Mouse (Mus musculus): ENCODE results near the gene Elmsan1. TPM values are rescaled to one million over a fixed set of nuclear protein-coding genes. Genes with fewer than 3 reads are reported as not detected.
"Not testable (repeated sequence)": the region's sequence is repeated elsewhere in the genome, so short reads cannot be mapped to it uniquely, and the experiment has no call there.

The Elmsan1 gene
- polyA plus RNA-seq, 1 experiment from 2014 or later, result 13.4 TPM

DNA sequence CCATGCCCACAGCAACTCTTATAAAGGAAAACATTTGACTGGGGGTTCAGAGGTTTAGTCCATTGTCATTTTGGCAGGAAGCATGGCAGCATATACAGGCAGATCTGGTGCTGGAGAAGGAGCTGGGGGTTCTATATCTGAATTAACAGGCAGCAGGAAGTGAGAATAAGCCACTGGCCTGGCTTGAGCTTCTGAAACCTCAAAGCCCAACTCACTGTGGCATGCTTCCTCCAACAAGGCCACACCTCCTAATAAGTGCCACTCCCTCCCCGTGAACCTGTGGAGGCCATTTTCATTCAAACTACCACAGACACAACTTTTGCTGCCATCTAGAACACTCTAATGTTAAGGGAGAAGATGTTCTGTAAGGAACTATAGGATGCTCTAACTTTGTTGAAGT lies 111.0 kb downstream of the Elmsan1 start:
- H3K27ac ChIP-seq (ENCODE audit: low read depth, low read length), result no peak overlapping the region
- H3K4me2 ChIP-seq, result no peak overlapping the region
- no peaks in the 10 kb centered on the region for H3K9me3 ChIP-seq (ENCODE audit: control insufficient read depth, low read length)
- H3K36me3 ChIP-seq (ENCODE audit: control insufficient read depth, insufficient read depth, low read length), result no peaks in the 10 kb centered on the region
- H3K4me1 ChIP-seq (replicated peaks; ENCODE audit: control insufficient read depth, insufficient read depth, low read length), result no peaks in the 10 kb centered on the region
- H3K4me3 ChIP-seq (ENCODE audit: low read depth, low read length), result no peak overlapping the region
- DNase-seq (ENCODE audit: low spot score) (no peak), ATAC-seq (replicated peaks; ENCODE audit: low FRiP score) (no peak)
- WGBS, result 59% methylated on average over 1 of the region's 1 CpGs
- no peak overlapping the region for H3K9ac ChIP-seq (ENCODE audit: low read depth, low read length)
- H3K27me3 ChIP-seq (replicated peaks; ENCODE audit: control insufficient read depth, insufficient read depth, low read length), result no peaks in the 10 kb centered on the region

- Histone ChIP-seq H3K4me1 (replicated peaks; ENCODE audit: control insufficient read depth, insufficient read depth, low read length) (no peaks in the 10 kb centered on the region), H3K27ac (ENCODE audit: low read depth, low read length) (no peak overlapping the region), H3K4me3 (ENCODE audit: low read depth, low read length) (no peak overlapping the region), H3K27me3 (replicated peaks; ENCODE audit: control insufficient read depth, insufficient read depth, low read length) (no peaks in the 10 kb centered on the region), H3K9me3 (ENCODE audit: control insufficient read depth, low read length) (no peaks in the 10 kb centered on the region), H3K4me2 (no peak overlapping the region), H3K9ac (ENCODE audit: low read depth, low read length) (no peak overlapping the region), H3K36me3 (ENCODE audit: control insufficient read depth, insufficient read depth, low read length) (no peaks in the 10 kb centered on the region)
- DNase-seq (ENCODE audit: low spot score) (no peak), ATAC-seq (replicated peaks; ENCODE audit: low FRiP score) (no peak)
- 74% methylated on average over 3 of the region's 3 CpGs for WGBS
These were observed 111.7 kb downstream of the Elmsan1 start for GRCm38 (mm10) chr12:84107012-84107411.

- 41% methylated on average over 2 of the region's 2 CpGs for WGBS
These were observed 117.2 kb downstream of the Elmsan1 start for GRCm38 (mm10) chr12:84101493-84101845.

DNA sequence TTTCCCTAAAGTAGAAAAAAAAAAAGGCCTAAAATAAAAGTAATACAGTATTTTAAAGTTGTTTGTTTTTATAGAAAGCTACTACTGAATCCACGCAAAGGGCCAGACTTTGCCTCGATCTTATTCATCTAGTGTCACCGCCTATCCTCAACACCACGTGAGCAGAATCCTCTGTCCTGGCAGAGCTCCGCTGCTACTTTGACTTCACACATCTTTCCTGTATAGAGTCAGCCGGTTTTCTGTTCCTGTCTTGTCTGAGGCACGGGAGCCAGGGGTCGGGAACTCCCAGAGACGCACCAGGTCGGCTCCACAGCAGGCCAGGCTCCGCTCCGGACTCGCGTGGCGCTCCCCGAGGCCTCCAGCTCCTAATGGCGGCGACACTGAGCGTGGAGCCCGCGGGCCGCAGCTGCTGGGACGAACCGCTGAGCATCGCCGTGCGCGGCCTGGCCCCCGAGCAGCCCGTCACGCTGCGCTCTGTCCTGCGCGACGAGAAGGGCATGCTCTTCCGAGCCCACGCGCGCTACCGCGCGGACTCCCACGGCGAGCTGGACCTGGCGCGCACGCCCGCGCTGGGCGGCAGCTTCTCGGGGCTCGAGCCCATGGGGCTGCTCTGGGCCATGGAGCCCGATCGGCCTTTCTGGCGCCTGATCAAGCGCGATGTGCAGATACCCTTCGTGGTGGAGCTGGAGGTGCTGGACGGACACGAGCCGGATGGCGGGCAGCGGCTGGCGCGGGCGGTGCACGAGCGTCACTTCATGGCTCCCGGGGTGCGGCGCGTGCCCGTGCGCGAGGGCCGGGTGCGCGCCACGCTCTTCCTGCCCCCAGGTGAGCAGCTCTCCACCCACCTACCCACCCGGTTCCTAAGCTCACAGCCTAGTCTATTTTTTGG lies 117.8 kb downstream of the Elmsan1 start, which contains the start of gene Acot6:
TSS of gene Acot6 (plus strand) at position 51 of the 889 bp plus-strand sequence.
- H3K4me1 ChIP-seq (replicated peaks; ENCODE audit: control insufficient read depth, insufficient read depth, low read length); H3K27me3 ChIP-seq (replicated peaks; ENCODE audit: control insufficient read depth, insufficient read depth, low read length); H3K9me3 ChIP-seq (ENCODE audit: control insufficient read depth, low read length); H3K36me3 ChIP-seq (ENCODE audit: control insufficient read depth, insufficient read depth, low read length); H3K27ac ChIP-seq (ENCODE audit: low read depth, low read length): not testable (repeated sequence)
- peak within 1 kb of the TSS; percentile 91 for H3K4me2 ChIP-seq
- peak within 1 kb of the TSS; percentile 59 for H3K4me3 ChIP-seq (ENCODE audit: low read depth, low read length)
- WGBS, result under 1% methylated on average over 76 of the region's 80 CpGs
- peak; percentile 57 for ATAC-seq (replicated peaks; ENCODE audit: low FRiP score)
- peak; percentile 57 for DNase-seq (ENCODE audit: low spot score)
- peak within 1 kb of the TSS; percentile 72 for H3K9ac ChIP-seq (ENCODE audit: low read depth, low read length)

More at GRCm38 (mm10) chr12:84101493-84101845, 117.2 kb downstream of the Elmsan1 start:
- no peaks in the 10 kb centered on the region for H3K9me3 ChIP-seq (ENCODE audit: control insufficient read depth, low read length)
- H3K9ac ChIP-seq (ENCODE audit: low read depth, low read length), result peak overlapping the region; percentile 72
- H3K36me3 ChIP-seq (ENCODE audit: control insufficient read depth, insufficient read depth, low read length), result no peaks in the 10 kb centered on the region
- H3K27me3 ChIP-seq (replicated peaks; ENCODE audit: control insufficient read depth, insufficient read depth, low read length), result no peaks in the 10 kb centered on the region
- peak overlapping the region; percentile 91 for H3K4me2 ChIP-seq
- H3K27ac ChIP-seq (ENCODE audit: low read depth, low read length), result no peak overlapping the region
- no peak for DNase-seq (ENCODE audit: low spot score)
- no peak for ATAC-seq (replicated peaks; ENCODE audit: low FRiP score)
- 0 out of 2 replicates have a peak, but pooled peaks cover 2% of the 10 kb centered on the region for H3K4me1 ChIP-seq (replicated peaks; ENCODE audit: control insufficient read depth, insufficient read depth, low read length)
- peak overlapping the region; percentile 59 for H3K4me3 ChIP-seq (ENCODE audit: low read depth, low read length)

DNA sequence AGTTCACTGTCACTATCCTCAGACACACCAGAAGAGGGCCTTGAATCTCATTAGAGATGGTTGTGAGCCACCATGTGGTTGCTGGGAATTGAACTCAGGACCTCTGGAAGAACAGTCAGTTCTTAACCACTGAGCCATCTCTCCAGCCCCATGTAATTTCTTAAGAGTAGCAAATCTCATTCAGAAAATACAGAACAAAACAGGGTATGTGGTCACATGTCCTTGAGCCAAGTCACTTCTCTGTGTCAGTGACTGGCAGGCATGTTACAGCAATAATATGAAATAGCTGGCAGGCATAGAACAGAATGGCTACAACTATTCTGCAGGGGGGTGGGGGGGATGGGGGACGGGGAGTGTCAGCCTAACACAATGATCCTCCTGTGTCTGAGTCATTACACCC lies 118.6 kb downstream of the Elmsan1 start:
- WGBS, result 73% methylated on average over 1 of the region's 1 CpGs
- no peaks in the 10 kb centered on the region for H3K27me3 ChIP-seq (replicated peaks; ENCODE audit: control insufficient read depth, insufficient read depth, low read length)
- no peak overlapping the region for H3K9ac ChIP-seq (ENCODE audit: low read depth, low read length)
- ATAC-seq (replicated peaks; ENCODE audit: low FRiP score) (no peak), DNase-seq (ENCODE audit: low spot score) (no peak)
- peak overlapping the region; percentile 91 for H3K4me2 ChIP-seq
- no peaks in the 10 kb centered on the region for H3K9me3 ChIP-seq (ENCODE audit: control insufficient read depth, low read length)
- no peaks in the 10 kb centered on the region for H3K36me3 ChIP-seq (ENCODE audit: control insufficient read depth, insufficient read depth, low read length)
- 0 out of 2 replicates have a peak, but pooled peaks cover 2% of the 10 kb centered on the region for H3K4me1 ChIP-seq (replicated peaks; ENCODE audit: control insufficient read depth, insufficient read depth, low read length)
- no peak overlapping the region for H3K27ac ChIP-seq (ENCODE audit: low read depth, low read length)
- no peak overlapping the region for H3K4me3 ChIP-seq (ENCODE audit: low read depth, low read length)

GRCm38 (mm10) chr12:84099605-84100004 lies 119.1 kb downstream of the Elmsan1 start:
- DNase-seq (ENCODE audit: low spot score) (no peak), ATAC-seq (replicated peaks; ENCODE audit: low FRiP score) (peak; percentile 51)
- Histone ChIP-seq H3K27ac (ENCODE audit: low read depth, low read length) (no peak overlapping the region), H3K4me1 (replicated peaks; ENCODE audit: control insufficient read depth, insufficient read depth, low read length) (0 out of 2 replicates have a peak, but pooled peaks cover 2% of the 10 kb centered on the region), H3K4me2 (no peak overlapping the region), H3K9ac (ENCODE audit: low read depth, low read length) (no peak overlapping the region), H3K36me3 (ENCODE audit: control insufficient read depth, insufficient read depth, low read length) (no peaks in the 10 kb centered on the region), H3K27me3 (replicated peaks; ENCODE audit: control insufficient read depth, insufficient read depth, low read length) (no peaks in the 10 kb centered on the region), H3K4me3 (ENCODE audit: low read depth, low read length) (no peak overlapping the region), H3K9me3 (ENCODE audit: control insufficient read depth, low read length) (no peaks in the 10 kb centered on the region)
- WGBS, result 68% methylated on average over 2 of the region's 2 CpGs

Other genes starting within 250 kb of the Elmsan1 start
- not detected in 2 replicates for gene Heatr4, start 234.0 kb downstream of the Elmsan1 start, polyA plus RNA-seq (2014; fragmentation: Nextera tagmentation; extraction: Ambion mirVana)
- gene Acot2, start 231.0 kb downstream of the Elmsan1 start, polyA plus RNA-seq (2014; fragmentation: Nextera tagmentation; extraction: Ambion mirVana), result 22.5 and 22.6 TPM in 2 replicates
- gene Acot1, start 209.4 kb downstream of the Elmsan1 start, polyA plus RNA-seq (2014; fragmentation: Nextera tagmentation; extraction: Ambion mirVana), result 42.9 and 44.2 TPM in 2 replicates
- 8.4 and 8.5 TPM in 2 replicates for gene Acot4, start 180.5 kb downstream of the Elmsan1 start, polyA plus RNA-seq (2014; fragmentation: Nextera tagmentation; extraction: Ambion mirVana)
- gene Gm49366, start 179.9 kb downstream of the Elmsan1 start, polyA plus RNA-seq (2014; fragmentation: Nextera tagmentation; extraction: Ambion mirVana), result not detected in 2 replicates
- 3.0 and 3.8 TPM in 2 replicates for gene Acot3, start 166.7 kb downstream of the Elmsan1 start, polyA plus RNA-seq (2014; fragmentation: Nextera tagmentation; extraction: Ambion mirVana)
- not detected in 2 replicates for gene Acot5, start 149.6 kb downstream of the Elmsan1 start, polyA plus RNA-seq (2014; fragmentation: Nextera tagmentation; extraction: Ambion mirVana)
- 1.0 and 1.4 TPM in 2 replicates for gene Acot6, start 118.2 kb downstream of the Elmsan1 start, polyA plus RNA-seq (2014; fragmentation: Nextera tagmentation; extraction: Ambion mirVana)
- gene Dnal1, start 104.5 kb downstream of the Elmsan1 start, polyA plus RNA-seq (2014; fragmentation: Nextera tagmentation; extraction: Ambion mirVana), result 2.0 and 2.3 TPM in 2 replicates
- 0.27 and 0.53 TPM in 2 replicates for gene Pnma1, start 70.4 kb downstream of the Elmsan1 start, polyA plus RNA-seq (2014; fragmentation: Nextera tagmentation; extraction: Ambion mirVana)
- 39.5 and 51.2 TPM in 2 replicates for gene Ptgr2, start 66.4 kb upstream of the Elmsan1 start, polyA plus RNA-seq (2014; fragmentation: Nextera tagmentation; extraction: Ambion mirVana)
- 78.1 and 79.5 TPM in 2 replicates for gene Zfp410, start 98.0 kb upstream of the Elmsan1 start, polyA plus RNA-seq (2014; fragmentation: Nextera tagmentation; extraction: Ambion mirVana)
- gene Coq6, start 142.8 kb upstream of the Elmsan1 start, polyA plus RNA-seq (2014; fragmentation: Nextera tagmentation; extraction: Ambion mirVana), result 43.6 and 51.7 TPM in 2 replicates
- 4.7 and 4.9 TPM in 2 replicates for gene Fam161b, start 143.0 kb upstream of the Elmsan1 start, polyA plus RNA-seq (2014; fragmentation: Nextera tagmentation; extraction: Ambion mirVana)
- gene Entpd5, start 190.1 kb upstream of the Elmsan1 start, polyA plus RNA-seq (2014; fragmentation: Nextera tagmentation; extraction: Ambion mirVana), result 14.0 and 14.1 TPM in 2 replicates
- 1.0 TPM in 2 replicates for gene Bbof1, start 190.2 kb upstream of the Elmsan1 start, polyA plus RNA-seq (2014; fragmentation: Nextera tagmentation; extraction: Ambion mirVana)
- 20.9 and 25.6 TPM in 2 replicates for gene Rnf113a2, start 198.3 kb upstream of the Elmsan1 start, polyA plus RNA-seq (2014; fragmentation: Nextera tagmentation; extraction: Ambion mirVana)
- 21.5 and 25.7 TPM in 2 replicates for gene Aldh6a1, start 232.1 kb upstream of the Elmsan1 start, polyA plus RNA-seq (2014; fragmentation: Nextera tagmentation; extraction: Ambion mirVana)
- 20.2 and 21.7 TPM in 2 replicates for gene Lin52, start 232.5 kb upstream of the Elmsan1 start, polyA plus RNA-seq (2014; fragmentation: Nextera tagmentation; extraction: Ambion mirVana)